In the genomic region with DNA sequence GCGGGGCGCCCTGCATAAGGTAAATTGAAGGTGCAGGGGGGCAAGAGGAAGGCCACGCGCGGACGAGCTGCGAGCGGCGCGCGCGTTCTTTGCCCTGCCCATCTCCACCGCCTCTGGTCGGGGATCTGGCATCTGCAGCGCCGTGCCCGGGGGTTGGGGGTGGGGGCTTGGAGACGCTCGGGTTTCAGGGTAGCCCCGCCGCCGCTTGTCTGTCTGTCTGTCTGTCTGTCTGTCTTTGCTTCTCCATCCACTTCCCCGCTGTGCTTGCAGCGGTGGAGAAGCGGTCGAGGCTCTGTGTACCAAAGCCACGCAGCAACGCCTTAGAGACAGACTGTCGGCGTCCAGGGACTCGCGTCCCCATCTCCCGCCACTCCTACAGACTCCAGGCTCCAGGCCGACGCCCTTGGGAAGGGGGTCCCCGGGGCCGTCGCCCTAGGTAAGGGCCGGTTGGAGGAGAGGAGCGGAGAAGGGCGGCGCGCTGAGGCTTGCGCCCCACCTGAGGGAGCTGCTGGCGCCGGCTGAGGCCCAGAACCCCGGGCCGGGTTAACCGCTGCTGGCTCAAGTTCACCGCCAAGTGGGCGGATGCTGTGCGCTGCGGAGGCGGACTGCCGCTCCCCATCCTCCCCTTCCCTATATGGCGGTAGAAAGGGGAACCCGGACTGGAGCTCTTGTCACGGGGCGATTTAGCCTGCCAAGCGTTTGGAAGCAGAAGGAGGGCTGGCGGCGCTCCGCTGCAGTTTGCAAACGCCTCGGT, we compare ENCODE assay signal across 8 mouse cellular contexts. TPM values are rescaled to one million over a fixed set of nuclear protein-coding genes. Genes with fewer than 3 reads are reported as not detected.
DNase-seq lines count a peak whose midpoint lies in the region.

No protein-coding gene starts in this region.

- no peaks in the 10 kb centered on the region for H3K27me3 ChIP-seq in megakaryocyte, embryonic 14.5 days (replicated peaks)

- peaks cover 44% of the 10 kb centered on the region for H3K4me1 ChIP-seq in megakaryocyte, embryonic 14.5 days

- H3K4me3 ChIP-seq in megakaryocyte, embryonic 14.5 days (replicated peaks), result peak overlapping the region; percentile 97

- H3K36me3 ChIP-seq in megakaryocyte, embryonic 14.5 days (replicated peaks; ENCODE audit: low read length), result no peaks in the 10 kb centered on the region

- DNase-seq in adipocyte (ENCODE audit: low spot score), result peak; percentile 81
- DNase-seq in embryo, embryonic 10 days (ENCODE audit: low spot score), result peak; percentile 81
- DNase-seq in gastrocnemius, postnatal 10 days, result peak; percentile 71
- peak; percentile 79 for DNase-seq in induced T-regulatory cell, adult 2 months (ENCODE audit: low read depth)
- peak; percentile 71 to 86 for DNase-seq in left cerebral cortex, adult 9 months (ENCODE audit: low spot score in 2 of 2)
- DNase-seq in right cerebral cortex, adult 2 months (ENCODE audit: low spot score in 2 of 2), result peak; percentile 80 to 84
- peak; percentile 29 for DNase-seq in urinary bladder, postnatal 10 days (ENCODE audit: low spot score)

- no peaks in the 10 kb centered on the region for H3K9me3 ChIP-seq in megakaryocyte, embryonic 14.5 days

RNA-seq across cellular contexts. Expression of gene Oxct1, which starts 0.8 kb away (rescaled TPM):
- total RNA-seq in gastrocnemius, postnatal 10 days (2021), result 10 to 100 TPM; 64.5 to 67.1 TPM
- polyA plus RNA-seq in megakaryocyte, embryonic 14.5 days (2012; ENCODE audit: insufficient read depth, low replicate concordance), result 2.0 and 15.4 TPM in 2 replicates

RNA-seq across cellular contexts. Expression of gene AW549877, which starts 31.5 kb away (rescaled TPM):
- 10 to 100 TPM; 13.9 to 15.3 TPM for total RNA-seq in gastrocnemius, postnatal 10 days (2021)
- 0.48 TPM in 1 of 2 replicates, not detected in the other for polyA plus RNA-seq in megakaryocyte, embryonic 14.5 days (2012; ENCODE audit: insufficient read depth, low replicate concordance)

RNA-seq across cellular contexts. Expression of gene Fbxo4, which starts 47.6 kb away (rescaled TPM):
- total RNA-seq in gastrocnemius, postnatal 10 days (2021), result 1 to 10 TPM; 5.7 to 7.0 TPM
- polyA plus RNA-seq in megakaryocyte, embryonic 14.5 days (2012; ENCODE audit: insufficient read depth, low replicate concordance), result 1.6 TPM in 1 of 2 replicates, not detected in the other

Comparison
In these comparisons a context has a peak if more than half of its experiments do, and no peak if none do; other contexts are left out.
1. Peak in every context shown above with its lines: DNase-seq and H3K4me3 ChIP-seq.
2. DNase-seq: peak in every context shown above with its lines; median percentile 82 in right cerebral cortex, adult 2 months; 81 in adipocyte; 81 in embryo, embryonic 10 days; 79 in induced T-regulatory cell, adult 2 months; 78 in left cerebral cortex, adult 9 months; 71 in gastrocnemius, postnatal 10 days; 29 in urinary bladder, postnatal 10 days.